Mouse (Mus musculus): ENCODE data around the gene Hdac9. TPM values are rescaled to one million over a fixed set of nuclear protein-coding genes. Genes with fewer than 3 reads are reported as not detected.

The Hdac9 gene
- polyA plus RNA-seq, 1 experiment: 1.3 TPM

GRCm38 (mm10) chr12:34284888-34285287, 632.0 kb downstream of the Hdac9 start:
- Histone ChIP-seq H3K4me1 (ENCODE audit: control insufficient read depth, insufficient read depth, low read length) (no peaks in the 10 kb centered on the region), H3K27me3 (replicated peaks; ENCODE audit: control insufficient read depth, insufficient read depth, low read length) (no peaks in the 10 kb centered on the region), H3K27ac (ENCODE audit: insufficient read depth, low read depth, low read length) (no peak overlapping the region), H3K4me3 (ENCODE audit: insufficient read depth, low read depth, low read length) (no peak overlapping the region), H3K36me3 (ENCODE audit: control insufficient read depth, insufficient read depth, low read length) (no peaks in the 10 kb centered on the region)
- no peak for DNase-seq
- TF ChIP-seq POLR2A (IDR thresholded peaks at IDR 0.05; ENCODE audit: low read depth, low read length) (no peak), CTCF (conservative IDR thresholded peaks at IDR 0.05; ENCODE audit: insufficient read depth, insufficient read length, low read depth, low read length) (no peak)

GRCm38 (mm10) chr12:34284396-34284795, 632.5 kb downstream of the Hdac9 start:
- Histone ChIP-seq H3K4me3 (ENCODE audit: insufficient read depth, low read depth, low read length) (no peak overlapping the region), H3K27me3 (replicated peaks; ENCODE audit: control insufficient read depth, insufficient read depth, low read length) (no peaks in the 10 kb centered on the region), H3K36me3 (ENCODE audit: control insufficient read depth, insufficient read depth, low read length) (no peaks in the 10 kb centered on the region), H3K4me1 (ENCODE audit: control insufficient read depth, insufficient read depth, low read length) (no peaks in the 10 kb centered on the region), H3K27ac (ENCODE audit: insufficient read depth, low read depth, low read length) (no peak overlapping the region)
- WGBS: 91% methylated on average over 3 of the region's 3 CpGs
- DNase-seq: no peak
- no peak for TF ChIP-seq CTCF (conservative IDR thresholded peaks at IDR 0.05; ENCODE audit: insufficient read depth, insufficient read length, low read depth, low read length)
- TF ChIP-seq POLR2A (IDR thresholded peaks at IDR 0.05; ENCODE audit: low read depth, low read length): no peak

GRCm38 (mm10) chr12:34278822-34279221, 638.1 kb downstream of the Hdac9 start:
- WGBS: 86% methylated on average over 12 of the region's 12 CpGs

GRCm38 (mm10) chr12:34273816-34274215, 643.1 kb downstream of the Hdac9 start:
- no peak overlapping the region for H3K27ac ChIP-seq (ENCODE audit: insufficient read depth, low read depth, low read length)
- WGBS: 77% methylated on average over 1 of the region's 1 CpGs
- no peak overlapping the region for H3K4me3 ChIP-seq (ENCODE audit: insufficient read depth, low read depth, low read length)
- TF ChIP-seq CTCF (conservative IDR thresholded peaks at IDR 0.05; ENCODE audit: insufficient read depth, insufficient read length, low read depth, low read length): no peak
- TF ChIP-seq POLR2A (IDR thresholded peaks at IDR 0.05; ENCODE audit: low read depth, low read length): no peak
- no peaks in the 10 kb centered on the region for H3K4me1 ChIP-seq (ENCODE audit: control insufficient read depth, insufficient read depth, low read length)
- no peaks in the 10 kb centered on the region for H3K36me3 ChIP-seq (ENCODE audit: control insufficient read depth, insufficient read depth, low read length)
- no peak for DNase-seq
- H3K27me3 ChIP-seq (replicated peaks; ENCODE audit: control insufficient read depth, insufficient read depth, low read length): no peaks in the 10 kb centered on the region

More at GRCm38 (mm10) chr12:34278822-34279221, 638.1 kb downstream of the Hdac9 start:
- Histone ChIP-seq H3K4me3 (ENCODE audit: insufficient read depth, low read depth, low read length) (no peak overlapping the region), H3K27ac (ENCODE audit: insufficient read depth, low read depth, low read length) (no peak overlapping the region), H3K4me1 (ENCODE audit: control insufficient read depth, insufficient read depth, low read length) (no peaks in the 10 kb centered on the region), H3K36me3 (ENCODE audit: control insufficient read depth, insufficient read depth, low read length) (no peaks in the 10 kb centered on the region), H3K27me3 (replicated peaks; ENCODE audit: control insufficient read depth, insufficient read depth, low read length) (no peaks in the 10 kb centered on the region)
- DNase-seq: no peak
- TF ChIP-seq POLR2A (IDR thresholded peaks at IDR 0.05; ENCODE audit: low read depth, low read length): no peak
- TF ChIP-seq CTCF (conservative IDR thresholded peaks at IDR 0.05; ENCODE audit: insufficient read depth, insufficient read length, low read depth, low read length): no peak

- no peak overlapping the region for H3K27ac ChIP-seq (ENCODE audit: insufficient read depth, low read depth, low read length)
- no peak for DNase-seq
- H3K36me3 ChIP-seq (ENCODE audit: control insufficient read depth, insufficient read depth, low read length): no peaks in the 10 kb centered on the region
- TF ChIP-seq CTCF (conservative IDR thresholded peaks at IDR 0.05; ENCODE audit: insufficient read depth, insufficient read length, low read depth, low read length) (no peak), POLR2A (IDR thresholded peaks at IDR 0.05; ENCODE audit: low read depth, low read length) (no peak)
- no peaks in the 10 kb centered on the region for H3K4me1 ChIP-seq (ENCODE audit: control insufficient read depth, insufficient read depth, low read length)
- H3K27me3 ChIP-seq (replicated peaks; ENCODE audit: control insufficient read depth, insufficient read depth, low read length): no peaks in the 10 kb centered on the region
- H3K4me3 ChIP-seq (ENCODE audit: insufficient read depth, low read depth, low read length): no peak overlapping the region
- 58% methylated on average over 6 of the region's 6 CpGs for WGBS
These were observed 646.8 kb downstream of the Hdac9 start for GRCm38 (mm10) chr12:34270096-34270495.

- no peaks in the 10 kb centered on the region for H3K4me1 ChIP-seq (ENCODE audit: control insufficient read depth, insufficient read depth, low read length)
- TF ChIP-seq CTCF (conservative IDR thresholded peaks at IDR 0.05; ENCODE audit: insufficient read depth, insufficient read length, low read depth, low read length) (no peak), POLR2A (IDR thresholded peaks at IDR 0.05; ENCODE audit: low read depth, low read length) (no peak)
- no peak overlapping the region for H3K4me3 ChIP-seq (ENCODE audit: insufficient read depth, low read depth, low read length)
- H3K27me3 ChIP-seq (replicated peaks; ENCODE audit: control insufficient read depth, insufficient read depth, low read length): no peaks in the 10 kb centered on the region
- no peaks in the 10 kb centered on the region for H3K36me3 ChIP-seq (ENCODE audit: control insufficient read depth, insufficient read depth, low read length)
- 76% methylated on average over 13 of the region's 13 CpGs for WGBS
- DNase-seq: no peak
- no peak overlapping the region for H3K27ac ChIP-seq (ENCODE audit: insufficient read depth, low read depth, low read length)
These were observed 647.3 kb downstream of the Hdac9 start for GRCm38 (mm10) chr12:34269472-34270040.

- Histone ChIP-seq H3K4me3 (ENCODE audit: insufficient read depth, low read depth, low read length) (no peak overlapping the region), H3K36me3 (ENCODE audit: control insufficient read depth, insufficient read depth, low read length) (no peaks in the 10 kb centered on the region), H3K4me1 (ENCODE audit: control insufficient read depth, insufficient read depth, low read length) (no peaks in the 10 kb centered on the region), H3K27me3 (replicated peaks; ENCODE audit: control insufficient read depth, insufficient read depth, low read length) (no peaks in the 10 kb centered on the region), H3K27ac (ENCODE audit: insufficient read depth, low read depth, low read length) (no peak overlapping the region)
- TF ChIP-seq CTCF (conservative IDR thresholded peaks at IDR 0.05; ENCODE audit: insufficient read depth, insufficient read length, low read depth, low read length) (no peak), POLR2A (IDR thresholded peaks at IDR 0.05; ENCODE audit: low read depth, low read length) (no peak)
- no peak for DNase-seq
- WGBS: 85% methylated on average over 4 of the region's 4 CpGs
These were observed 657.2 kb downstream of the Hdac9 start for GRCm38 (mm10) chr12:34259651-34260050.
